Mouse (Mus musculus): ENCODE data around the gene Cfap100.

The Cfap100 gene

GRCm38 (mm10) chr6:90377708-90378107 lies 50.9 kb downstream of the Cfap100 start:
- DNase-seq (ENCODE audit: low spot score) = no peak

DNA sequence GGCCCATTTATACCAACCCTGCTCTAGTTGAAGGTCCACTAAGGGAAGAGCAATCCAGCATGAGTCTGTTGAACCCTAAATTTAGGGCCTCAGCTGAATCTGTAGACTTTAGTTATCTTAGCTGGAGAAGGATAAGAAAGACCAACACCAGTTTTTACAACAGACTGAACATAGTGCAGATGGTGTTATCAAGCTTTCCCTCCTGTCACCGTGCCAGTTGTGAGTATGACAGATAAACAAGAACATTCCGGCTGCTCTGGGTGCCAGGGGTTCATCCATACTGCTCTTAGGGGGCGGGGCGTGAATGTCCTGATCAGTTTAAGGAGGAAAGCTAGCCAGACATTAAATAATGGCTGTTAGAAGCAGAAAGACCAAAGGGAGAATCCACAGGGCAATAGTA lies 54.0 kb downstream of the Cfap100 start:
- DNase-seq (ENCODE audit: low spot score) = no peak

DNA sequence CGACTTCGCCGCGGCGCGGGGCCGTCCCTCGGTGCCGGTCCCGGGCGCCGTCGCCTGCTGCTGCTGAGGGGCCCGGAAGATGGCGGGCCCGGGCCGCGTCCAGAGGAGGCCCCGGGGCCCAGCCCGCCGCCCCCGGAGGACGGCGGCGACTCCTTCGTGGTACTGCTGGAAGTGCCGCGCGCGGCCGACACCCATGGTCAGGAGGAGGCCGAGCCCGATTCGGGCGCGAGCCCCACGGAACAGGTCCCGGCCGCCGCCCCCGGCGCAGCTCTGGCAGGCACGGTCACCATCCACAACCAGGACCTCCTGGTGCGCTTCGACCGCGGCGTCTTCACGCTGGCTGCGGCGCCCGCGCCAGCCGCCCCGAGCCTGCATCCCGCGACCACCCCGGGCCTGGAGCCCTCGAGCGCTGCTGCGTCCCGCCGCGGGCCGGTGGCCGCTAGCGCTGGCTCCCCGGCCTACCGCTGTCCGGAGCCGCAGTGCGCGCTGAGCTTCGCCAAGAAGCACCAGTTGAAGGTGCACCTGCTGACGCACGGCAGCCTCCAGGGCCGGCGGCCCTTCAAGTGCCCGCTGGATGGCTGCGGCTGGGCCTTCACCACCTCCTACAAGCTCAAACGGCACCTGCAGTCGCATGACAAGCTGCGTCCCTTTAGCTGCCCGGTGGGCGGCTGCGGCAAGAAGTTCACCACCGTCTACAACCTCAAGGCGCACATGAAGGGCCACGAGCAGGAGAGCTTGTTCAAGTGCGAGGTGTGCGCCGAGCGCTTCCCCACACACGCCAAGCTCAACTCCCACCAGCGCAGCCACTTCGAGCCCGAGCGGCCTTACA lies 58.7 kb downstream of the Cfap100 start:
- peak; percentile 45 for DNase-seq (ENCODE audit: low spot score)

DNA sequence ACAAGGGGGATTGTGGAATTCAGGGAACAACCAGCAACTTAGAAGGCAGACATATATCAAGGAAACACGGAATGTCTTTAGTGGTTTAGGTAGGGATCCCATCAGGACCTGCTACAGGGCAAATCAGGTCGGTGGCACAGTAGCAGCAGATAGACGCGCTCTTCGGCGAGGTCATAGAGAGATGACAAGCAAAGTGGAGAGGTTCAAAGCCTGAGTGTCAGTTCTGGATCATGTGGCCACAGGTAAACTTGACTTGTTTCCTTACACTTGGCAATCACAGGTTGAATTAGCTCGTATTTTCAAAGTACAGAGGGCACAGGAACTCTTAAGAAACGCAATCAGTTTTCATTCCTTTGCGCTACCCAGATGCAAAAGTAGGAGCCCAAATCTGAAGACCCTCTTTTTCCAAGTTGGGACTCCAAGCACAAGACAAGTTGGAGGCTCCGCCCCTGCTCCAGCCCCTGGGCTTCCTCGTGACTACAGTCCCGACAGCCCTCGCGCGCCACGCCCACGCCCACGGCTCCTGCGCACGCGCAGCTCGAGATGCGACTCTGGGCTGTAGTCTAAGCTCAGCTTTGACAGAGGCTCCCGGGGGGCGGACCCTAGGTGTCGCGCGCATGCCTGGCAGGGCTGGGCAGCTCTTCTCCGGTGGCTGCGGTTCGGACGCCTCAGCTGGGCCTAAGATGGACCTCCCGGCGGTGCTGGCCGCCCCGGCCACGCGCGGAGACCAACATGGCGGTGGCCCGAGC lies 59.4 kb downstream of the Cfap100 start, which contains the start of gene Zxdc:
Zxdc (plus strand) TSS at position 517 of the 749 bp plus-strand sequence.
- peak; percentile 97 for DNase-seq (ENCODE audit: low spot score)

GRCm38 (mm10) chr6:90363301-90363700 lies 65.3 kb downstream of the Cfap100 start:
- DNase-seq (ENCODE audit: low spot score) = no peak

DNA sequence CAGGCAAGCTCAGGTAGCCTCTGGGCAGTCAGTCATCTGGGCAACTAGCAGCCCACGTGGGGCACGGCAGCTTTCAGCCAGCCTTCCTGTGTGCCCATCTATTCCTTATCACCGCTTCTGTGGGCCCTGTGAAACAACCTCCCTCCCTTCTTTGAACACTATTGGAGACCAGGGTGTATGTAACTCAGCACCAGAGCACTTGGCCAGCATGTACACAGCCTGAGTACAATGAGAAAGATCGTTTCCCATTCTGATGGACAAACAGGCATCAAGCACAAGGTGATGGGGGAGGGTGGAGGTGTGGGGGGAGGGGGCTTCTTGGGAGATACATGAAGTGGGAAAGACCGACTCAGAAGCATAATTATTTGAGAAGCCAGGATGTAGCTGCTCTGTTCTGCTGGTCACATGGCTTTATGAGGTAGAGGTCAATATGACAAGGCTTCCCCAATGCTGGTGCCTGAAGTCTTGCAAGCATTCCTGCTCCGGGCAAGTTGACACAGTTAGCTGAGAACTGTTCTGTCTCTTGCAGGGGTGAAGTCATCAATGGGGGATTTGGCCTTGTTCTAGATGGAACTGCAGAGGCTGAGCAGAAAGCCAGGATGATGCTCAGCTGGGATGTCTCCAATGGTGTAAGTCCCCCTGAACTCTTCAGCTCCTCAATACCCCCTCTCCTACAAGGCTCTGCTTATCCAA lies 67.5 kb downstream of the Cfap100 start:
- DNase-seq (ENCODE audit: low spot score) = no peak

GRCm38 (mm10) chr6:90360024-90360781 lies 68.4 kb downstream of the Cfap100 start:
- peak; percentile 86 for DNase-seq (ENCODE audit: low spot score)

DNA sequence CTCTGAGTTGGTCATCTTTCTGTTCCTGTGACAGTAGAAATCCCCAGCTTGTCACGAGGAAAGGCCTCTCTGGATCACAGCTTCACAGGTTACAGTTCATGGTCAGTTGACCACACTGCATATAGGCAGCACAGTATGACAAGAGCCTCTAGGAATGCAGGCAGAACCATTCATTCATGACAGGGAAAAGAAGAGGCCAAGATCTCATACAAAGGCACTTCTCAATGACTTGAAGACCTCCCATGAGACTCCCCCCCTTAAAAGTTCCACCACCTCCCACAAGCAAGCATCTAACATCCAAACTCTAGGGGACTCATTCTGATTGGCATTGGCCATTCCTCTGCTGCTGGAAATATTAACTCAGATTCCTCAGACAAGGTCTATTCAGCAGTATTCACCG lies 69.2 kb downstream of the Cfap100 start:
- no peak for DNase-seq (ENCODE audit: low spot score)

DNA sequence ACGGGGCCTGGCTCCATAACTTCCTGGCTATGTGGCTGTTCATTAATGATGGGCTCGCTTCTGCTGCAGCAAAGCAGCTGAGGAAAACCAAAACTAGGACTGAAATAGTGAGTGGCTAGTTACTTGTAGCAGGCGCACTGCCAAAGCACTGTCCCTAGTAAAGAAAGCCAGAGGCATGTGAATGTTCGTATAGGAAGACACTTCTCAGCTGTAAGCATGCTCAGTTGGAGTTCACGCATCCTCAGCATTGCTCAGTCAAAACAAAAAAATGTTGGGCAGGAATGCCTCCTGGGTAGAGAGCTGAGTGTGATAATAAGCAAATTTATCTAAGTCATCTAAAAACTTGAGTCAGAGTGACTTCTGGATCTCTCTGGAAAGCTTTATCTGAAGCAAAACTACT lies 70.5 kb downstream of the Cfap100 start:
- no peak for DNase-seq (ENCODE audit: low spot score)
